Mouse (Mus musculus): ENCODE results near the gene Gm4301. TPM values are rescaled to one million over a fixed set of nuclear protein-coding genes. Genes with fewer than 3 reads are reported as not detected.
"Not testable (repeated sequence)": the region's sequence is repeated elsewhere in the genome, so short reads cannot be mapped to it uniquely, and the experiment has no call there.

Gm4301 gene
- total RNA-seq (2015; ENCODE audit: low replicate concordance) (not detected in 2 replicates), total RNA-seq (2017; ENCODE audit: low replicate concordance) (not detected in 2 replicates)

- not testable (repeated sequence) for ATAC-seq (replicated peaks; ENCODE audit: low FRiP score, poor library complexity, severe bottlenecking)
These were observed at the start of gene Gm4301 for GRCm38 (mm10) chr10:100335376-100335775. TSS of gene Gm4301 (plus strand) at chr10:100335676.

GRCm38 (mm10) chr10:100296105-100296504 is 39.4 kb upstream of the Gm4301 start:
- no peak for ATAC-seq (replicated peaks; ENCODE audit: low FRiP score, poor library complexity, severe bottlenecking)

- not testable (repeated sequence) for ATAC-seq (replicated peaks; ENCODE audit: low FRiP score, poor library complexity, severe bottlenecking)
These were observed 35.4 kb upstream of the Gm4301 start for GRCm38 (mm10) chr10:100300106-100300505.

GRCm38 (mm10) chr10:100340536-100340935 is 5.1 kb downstream of the Gm4301 start, which contains the start of gene Gm4302:
TSS of gene Gm4302 (plus strand) at chr10:100340836.
- not testable (repeated sequence) for ATAC-seq (replicated peaks; ENCODE audit: low FRiP score, poor library complexity, severe bottlenecking)

- not testable (repeated sequence) for ATAC-seq (replicated peaks; ENCODE audit: low FRiP score, poor library complexity, severe bottlenecking)
These were observed 10.2 kb downstream of the Gm4301 start, which contains the start of gene Gm4303 for GRCm38 (mm10) chr10:100345672-100346071. TSS of gene Gm4303 (plus strand) at chr10:100345972.

- ATAC-seq (replicated peaks; ENCODE audit: low FRiP score, poor library complexity, severe bottlenecking) = not testable (repeated sequence)
These were observed 15.3 kb downstream of the Gm4301 start, which contains the start of gene Gm4305 for GRCm38 (mm10) chr10:100350793-100351192. TSS of gene Gm4305 (plus strand) at chr10:100351093.

- not testable (repeated sequence) for ATAC-seq (replicated peaks; ENCODE audit: low FRiP score, poor library complexity, severe bottlenecking)
These were observed 21.4 kb downstream of the Gm4301 start for GRCm38 (mm10) chr10:100356841-100357240.

GRCm38 (mm10) chr10:100361038-100361437 is 25.6 kb downstream of the Gm4301 start, which contains the start of gene Gm4307:
TSS of gene Gm4307 (plus strand) at chr10:100361338.
- ATAC-seq (replicated peaks; ENCODE audit: low FRiP score, poor library complexity, severe bottlenecking) = not testable (repeated sequence)

- ATAC-seq (replicated peaks; ENCODE audit: low FRiP score, poor library complexity, severe bottlenecking) = not testable (repeated sequence)
These were observed 47.0 kb downstream of the Gm4301 start, which contains the start of gene Gm4312 for GRCm38 (mm10) chr10:100382460-100382859. TSS of gene Gm4312 (minus strand) at chr10:100382560.

Other genes starting within 250 kb of the Gm4301 start
- gene Gm4302, start 5.2 kb downstream of the Gm4301 start, total RNA-seq (2015; ENCODE audit: low replicate concordance) = not detected in 2 replicates
- not detected in 2 replicates for gene Gm4302, start 5.2 kb downstream of the Gm4301 start, total RNA-seq (2017; ENCODE audit: low replicate concordance)
- not detected in 2 replicates for gene Gm4303, start 10.3 kb downstream of the Gm4301 start, total RNA-seq (2015; ENCODE audit: low replicate concordance)
- gene Gm4303, start 10.3 kb downstream of the Gm4301 start, total RNA-seq (2017; ENCODE audit: low replicate concordance) = not detected in 2 replicates
- gene Gm4305, start 15.4 kb downstream of the Gm4301 start, total RNA-seq (2015; ENCODE audit: low replicate concordance) = not detected in 2 replicates
- gene Gm4305, start 15.4 kb downstream of the Gm4301 start, total RNA-seq (2017; ENCODE audit: low replicate concordance) = not detected in 2 replicates
- not detected in 2 replicates for gene Gm4307, start 25.7 kb downstream of the Gm4301 start, total RNA-seq (2015; ENCODE audit: low replicate concordance)
- gene Gm4307, start 25.7 kb downstream of the Gm4301 start, total RNA-seq (2017; ENCODE audit: low replicate concordance) = not detected in 2 replicates
- gene Gm4312, start 46.9 kb downstream of the Gm4301 start, total RNA-seq (2015; ENCODE audit: low replicate concordance) = not detected in 2 replicates
- not detected in 2 replicates for gene Gm4312, start 46.9 kb downstream of the Gm4301 start, total RNA-seq (2017; ENCODE audit: low replicate concordance)
- 7.3 and 10.2 TPM in 2 replicates for gene Tmtc3, start 151.7 kb downstream of the Gm4301 start, total RNA-seq (2015; ENCODE audit: low replicate concordance)
- gene Tmtc3, start 151.7 kb downstream of the Gm4301 start, total RNA-seq (2017; ENCODE audit: low replicate concordance) = 3.6 and 4.0 TPM in 2 replicates
- gene Cep290, start 151.9 kb downstream of the Gm4301 start, total RNA-seq (2015; ENCODE audit: low replicate concordance) = 8.8 and 15.5 TPM in 2 replicates
- gene Cep290, start 151.9 kb downstream of the Gm4301 start, total RNA-seq (2017; ENCODE audit: low replicate concordance) = 22.6 and 63.6 TPM in 2 replicates

Data from erythroblast, adult 5-6 weeks (primary cell).